In genomic region chr15:62698559-62698958, GRCm38 (mm10) we compare ENCODE assay signal across 17 mouse cellular contexts.
DNase-seq lines count a peak whose midpoint lies in the region; ATAC-seq and TF ChIP-seq lines count a peak whose summit lies in the region.
"Had no signal": no experiment of that assay in that cellular context is flagged by ENCODE, and none has a peak within 500 bp of the region (broad histone marks: within the 10 kb centered on the region; RNA-seq: fewer than 3 reads in every experiment).

No protein-coding gene starts in this region.

- no peaks in the 10 kb centered on the region for H3K79me2 ChIP-seq in myocyte (ENCODE audit: control insufficient read depth, insufficient read depth)

- no peaks in the 10 kb centered on the region for H3K9me3 ChIP-seq in heart, embryonic 10.5 days
- H3K9me3 ChIP-seq in hindbrain, embryonic 13.5 days: no peaks in the 10 kb centered on the region
- no peaks in the 10 kb centered on the region for H3K9me3 ChIP-seq in forebrain, embryonic 12.5 days
- H3K9me3 ChIP-seq: neural tube, embryonic 12.5 days had no signal

- no peak overlapping the region for H3ac ChIP-seq in myocyte (ENCODE audit: control insufficient read depth, insufficient read length)

- in situ Hi-C loops in Patski (cut with MboI; ENCODE audit: low pct_unique_long_range_greater_than_20kb): no loop called here

- H3K4me1 ChIP-seq in heart, embryonic 10.5 days: no peaks in the 10 kb centered on the region
- no peaks in the 10 kb centered on the region for H3K4me1 ChIP-seq in hindbrain, embryonic 13.5 days (replicated peaks)
- H3K4me1 ChIP-seq in forebrain, embryonic 12.5 days: no peaks in the 10 kb centered on the region
- H3K4me1 ChIP-seq: neural tube, embryonic 12.5 days had no signal

- H3K27me3 ChIP-seq in heart, embryonic 10.5 days (ENCODE audit: insufficient read depth, poor library complexity, severe bottlenecking): no peaks in the 10 kb centered on the region
- H3K27me3 ChIP-seq in Patski: no peaks in the 10 kb centered on the region
- H3K27me3 ChIP-seq in myocyte (ENCODE audit: control insufficient read depth, insufficient read depth, insufficient read length): no peaks in the 10 kb centered on the region
- H3K27me3 ChIP-seq in hindbrain, embryonic 13.5 days: no peaks in the 10 kb centered on the region
- no peaks in the 10 kb centered on the region for H3K27me3 ChIP-seq in forebrain, embryonic 12.5 days
- H3K27me3 ChIP-seq: neural tube, embryonic 12.5 days had no signal

- no peaks in the 10 kb centered on the region for H3K36me3 ChIP-seq in heart, embryonic 10.5 days
- no peaks in the 10 kb centered on the region for H3K36me3 ChIP-seq in myocyte (ENCODE audit: control insufficient read depth, insufficient read depth)
- H3K36me3 ChIP-seq in hindbrain, embryonic 13.5 days: no peaks in the 10 kb centered on the region
- H3K36me3 ChIP-seq in forebrain, embryonic 12.5 days (replicated peaks): no peaks in the 10 kb centered on the region
- H3K36me3 ChIP-seq: neural tube, embryonic 12.5 days had no signal

- peak overlapping the region; percentile 43 for H3K4me2 ChIP-seq in myocyte (ENCODE audit: low read depth)
- no peak overlapping the region for H3K4me2 ChIP-seq in hindbrain, embryonic 13.5 days
- H3K4me2 ChIP-seq in forebrain, embryonic 12.5 days: no peak overlapping the region
- H3K4me2 ChIP-seq: neural tube, embryonic 12.5 days had no signal

- no peak for TF ChIP-seq POLR2A in myocyte (IDR thresholded peaks at IDR 0.05; ENCODE audit: insufficient read length, low read depth)

- 66% methylated on average over 1 of the region's 1 CpGs for WGBS in heart, embryonic 10.5 days
- 65% methylated on average over 1 of the region's 1 CpGs for WGBS in hindbrain, embryonic 13.5 days
- 76% methylated on average over 1 of the region's 1 CpGs for WGBS in forebrain, embryonic 12.5 days

- no peak overlapping the region for H3K4me3 ChIP-seq in heart, embryonic 10.5 days
- H3K4me3 ChIP-seq in myocyte: no peak overlapping the region
- H3K4me3 ChIP-seq in hindbrain, embryonic 13.5 days: no peak overlapping the region
- no peak overlapping the region for H3K4me3 ChIP-seq in forebrain, embryonic 12.5 days (replicated peaks)
- H3K4me3 ChIP-seq: neural tube, embryonic 12.5 days had no signal

- peak; percentile 90 for ATAC-seq in Patski
- ATAC-seq in hindbrain, embryonic 13.5 days (ENCODE audit: low FRiP score): no peak
- no peak for ATAC-seq in forebrain, embryonic 12.5 days (ENCODE audit: low FRiP score)
- ATAC-seq: hindbrain, postnatal 0 days; midbrain, embryonic 16.5 days had no signal

- peak; percentile 18 to 54 for DNase-seq in heart, adult 18-20 months
- no peak for DNase-seq in heart, embryonic 10.5 days (ENCODE audit: low spot score)
- peak; percentile 12 for DNase-seq in CD4-positive helper T cell, adult 2 months (ENCODE audit: low read depth, low spot score)
- DNase-seq in Patski (ENCODE audit: low read depth, low spot score): peak; percentile 76
- no peak for DNase-seq in yolk sac, embryonic 10.5 days (ENCODE audit: low spot score)
- DNase-seq: adrenal gland, postnatal 25 days; cerebellum, adult 2 months; kidney, adult 9 months; kidney, postnatal 4 days; lung, postnatal 10 days; thymus, postnatal 36 days had no signal

- no peak overlapping the region for H3K9ac ChIP-seq in hindbrain, embryonic 13.5 days
- no peak overlapping the region for H3K9ac ChIP-seq in forebrain, embryonic 12.5 days
- H3K9ac ChIP-seq: neural tube, embryonic 12.5 days had no signal

- POLR2A ChIA-PET in Patski (lab: Charles Lee): no interaction called here

- CTCF ChIA-PET in Patski (lab: Charles Lee): interaction anchor here (1.0 to 1.1 kb wide), 2 partner anchors 12 to 28 kb away, joined by 4 to 6 read pairs; no protein-coding TSS in a partner anchor

- TF ChIP-seq CTCF in Patski (IDR thresholded peaks at IDR 0.05): no peak

- H3K27ac ChIP-seq in heart, embryonic 10.5 days: no peak overlapping the region
- no peak overlapping the region for H3K27ac ChIP-seq in hindbrain, embryonic 13.5 days
- no peak overlapping the region for H3K27ac ChIP-seq in forebrain, embryonic 12.5 days
- H3K27ac ChIP-seq: hindbrain, postnatal 0 days; neural tube, embryonic 12.5 days had no signal

TF ChIP-seq in myocyte, 11 proteins besides CTCF, POLR2A, EP300 and RAD21:
- TF ChIP-seq TCF3 (IDR thresholded peaks at IDR 0.05; ENCODE audit: insufficient read length, low read depth): no peak
- TF ChIP-seq MYOG (IDR thresholded peaks at IDR 0.05; ENCODE audit: control insufficient read depth in 1 of 3, insufficient read depth in 1 of 3, insufficient read length in 2 of 3, low read depth in 2 of 3): peak in 1 of 3 experiments; percentile 26
- no peak for TF ChIP-seq E2F4 (IDR thresholded peaks at IDR 0.05; ENCODE audit: insufficient read depth)
- no peak for TF ChIP-seq MAX (IDR thresholded peaks at IDR 0.05; ENCODE audit: low read depth)
- no peak for TF ChIP-seq CEBPB (IDR thresholded peaks at IDR 0.05; ENCODE audit: insufficient read depth, poor library complexity, severe bottlenecking)
- TF ChIP-seq POLR2AphosphoS2 (IDR thresholded peaks at IDR 0.05; ENCODE audit: insufficient read length, low read depth): no peak
- TF ChIP-seq TCF12 (IDR thresholded peaks at IDR 0.05; ENCODE audit: insufficient read depth, poor library complexity, severe bottlenecking): peak; percentile 10
- no peak for TF ChIP-seq REST (IDR thresholded peaks at IDR 0.05; ENCODE audit: insufficient read depth, insufficient read length)
- no peak for TF ChIP-seq USF1 (IDR thresholded peaks at IDR 0.05; ENCODE audit: low read depth)
- TF ChIP-seq SRF (IDR thresholded peaks at IDR 0.05; ENCODE audit: control insufficient read depth, insufficient read length, low read depth): no peak
- TF ChIP-seq MYOD1 (IDR thresholded peaks at IDR 0.05; ENCODE audit: control insufficient read depth in 1 of 3, insufficient read length in 2 of 3, low read depth in 2 of 3): peak in 1 of 3 experiments; percentile 39

Comparison
In these comparisons a context has a peak if more than half of its experiments do, and no peak if none do; other contexts are left out.
1. DNase-seq: peak in heart, adult 18-20 months (2 of 2), CD4-positive helper T cell, adult 2 months (single experiment) and Patski (single experiment); none in heart, embryonic 10.5 days (single experiment) and yolk sac, embryonic 10.5 days (single experiment).